Mouse (Mus musculus): ENCODE measurements around the gene Helt. TPM values are rescaled to one million over a fixed set of nuclear protein-coding genes. Genes with fewer than 3 reads are reported as not detected.
"Not testable (repeated sequence)": the region's sequence is repeated elsewhere in the genome, so short reads cannot be mapped to it uniquely, and the experiment has no call there.

Gene Helt
- polyA plus RNA-seq, 1 experiment from 2014 or later = 5.4 TPM

DNA sequence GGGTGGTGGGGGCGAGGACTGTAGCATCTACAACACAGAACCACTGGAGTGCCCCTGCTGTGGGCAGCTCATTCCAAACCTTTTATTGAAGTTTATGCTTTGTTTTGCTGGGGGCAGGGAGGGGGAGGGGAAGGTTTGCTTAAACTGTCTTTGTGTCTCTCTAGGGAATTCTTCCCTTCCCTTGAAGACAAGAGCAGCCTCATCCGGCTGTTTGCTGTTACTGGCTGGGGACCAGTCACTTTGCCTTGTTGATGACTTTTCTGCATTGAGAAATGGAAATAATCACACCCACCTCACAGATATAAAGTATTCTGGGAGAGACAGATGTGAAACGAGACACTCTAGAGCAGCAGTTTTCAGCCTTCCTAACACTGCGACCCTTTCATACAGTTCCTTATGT lies 27.7 kb downstream of the Helt start:
- WGBS = 41% methylated on average over 4 of the region's 4 CpGs
- Histone ChIP-seq H3K27me3 (replicated peaks; ENCODE audit: control insufficient read depth, insufficient read depth, low read length) (no peaks in the 10 kb centered on the region), H3K4me1 (ENCODE audit: control insufficient read depth, insufficient read depth, low read length) (no peaks in the 10 kb centered on the region; the same call in none of the 2 replicates), H3K4me2 (ENCODE audit: low read length) (no peak overlapping the region), H3K27ac (ENCODE audit: low read depth, low read length) (no peak overlapping the region), H3K4me3 (ENCODE audit: low read depth, low read length) (no peak overlapping the region), H3K9ac (ENCODE audit: low read length) (no peak overlapping the region), H3K36me3 (ENCODE audit: control insufficient read depth, insufficient read depth, low read length) (no peaks in the 10 kb centered on the region), H3K9me3 (replicated peaks; ENCODE audit: control insufficient read depth, low read length) (no peaks in the 10 kb centered on the region)
- DNase-seq (ENCODE audit: low spot score) (no peak), ATAC-seq (no peak)

DNA sequence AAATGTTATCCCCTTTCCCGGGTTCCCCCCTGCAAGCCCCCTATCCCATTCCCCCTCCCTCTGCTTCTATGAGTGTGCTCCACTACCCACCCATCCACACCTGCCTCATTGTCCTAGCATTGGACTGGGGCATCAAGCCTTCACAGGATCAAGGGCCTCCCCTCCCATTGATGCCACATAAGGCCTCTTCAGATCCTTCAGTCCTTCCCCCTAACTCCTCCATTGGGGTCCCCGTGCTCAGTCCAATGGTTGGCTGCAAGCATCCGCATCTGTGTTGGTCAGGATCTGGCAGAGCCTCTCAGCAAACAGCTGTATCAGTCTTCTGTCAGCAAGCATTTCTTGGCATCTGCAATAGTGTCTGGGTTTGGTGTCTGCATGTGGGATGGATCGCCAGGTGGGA lies 30.3 kb downstream of the Helt start:
- H3K9ac ChIP-seq (ENCODE audit: low read length); ATAC-seq; H3K9me3 ChIP-seq (replicated peaks; ENCODE audit: control insufficient read depth, low read length); DNase-seq (ENCODE audit: low spot score); H3K27ac ChIP-seq (ENCODE audit: low read depth, low read length); H3K4me1 ChIP-seq (ENCODE audit: control insufficient read depth, insufficient read depth, low read length); H3K4me2 ChIP-seq (ENCODE audit: low read length); H3K36me3 ChIP-seq (ENCODE audit: control insufficient read depth, insufficient read depth, low read length); H3K4me3 ChIP-seq (ENCODE audit: low read depth, low read length); H3K27me3 ChIP-seq (replicated peaks; ENCODE audit: control insufficient read depth, insufficient read depth, low read length): not testable (repeated sequence)
- 90% methylated on average over 4 of the region's 4 CpGs for WGBS

DNA sequence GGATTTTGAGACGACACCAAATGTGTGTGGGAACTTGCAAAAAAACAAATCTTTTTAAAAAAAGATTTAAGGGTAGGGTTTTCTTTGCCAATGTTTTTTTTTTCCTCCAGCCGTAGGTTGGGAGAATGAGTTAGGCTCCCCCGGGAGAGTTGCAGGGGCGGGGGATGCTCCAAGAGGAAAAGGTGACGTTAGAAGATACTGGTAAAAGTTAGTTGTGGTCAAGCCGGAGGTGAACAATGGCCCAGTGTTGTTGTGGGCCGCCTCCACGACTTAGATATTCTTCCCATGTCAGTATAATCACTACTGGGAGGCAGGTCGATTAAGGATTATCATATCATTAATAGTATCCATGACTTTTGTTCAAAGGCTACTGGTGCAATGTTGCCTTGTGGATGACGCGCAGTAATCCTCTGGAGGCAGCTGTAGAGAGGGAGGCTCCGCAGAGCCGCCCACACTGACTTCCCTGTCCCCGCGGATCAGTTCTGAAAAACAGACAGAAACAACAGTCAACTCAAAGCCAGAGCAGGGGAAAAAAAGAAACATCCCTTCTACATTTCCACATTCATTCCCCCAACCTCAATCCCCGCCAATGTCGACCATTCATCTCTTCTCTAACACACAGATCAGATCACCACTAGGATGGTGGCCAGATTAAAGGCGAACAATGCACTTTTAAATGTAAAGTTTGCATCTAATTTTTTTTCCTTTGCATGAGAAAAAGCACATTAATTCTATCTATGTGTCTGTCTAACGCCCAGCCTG lies 36.4 kb downstream of the Helt start:
- no peaks in the 10 kb centered on the region for H3K27me3 ChIP-seq (replicated peaks; ENCODE audit: control insufficient read depth, insufficient read depth, low read length)
- WGBS = 24% methylated on average over 19 of the region's 19 CpGs
- H3K4me1 ChIP-seq (ENCODE audit: control insufficient read depth, insufficient read depth, low read length) = no peaks in the 10 kb centered on the region
- no peak overlapping the region for H3K4me2 ChIP-seq (ENCODE audit: low read length)
- DNase-seq (ENCODE audit: low spot score) = no peak
- no peak overlapping the region for H3K27ac ChIP-seq (ENCODE audit: low read depth, low read length)
- no peaks in the 10 kb centered on the region for H3K9me3 ChIP-seq (replicated peaks; ENCODE audit: control insufficient read depth, low read length)
- H3K9ac ChIP-seq (ENCODE audit: low read length) = no peak overlapping the region
- no peak for ATAC-seq
- no peak overlapping the region for H3K4me3 ChIP-seq (ENCODE audit: low read depth, low read length)
- no peaks in the 10 kb centered on the region for H3K36me3 ChIP-seq (ENCODE audit: control insufficient read depth, insufficient read depth, low read length)

DNA sequence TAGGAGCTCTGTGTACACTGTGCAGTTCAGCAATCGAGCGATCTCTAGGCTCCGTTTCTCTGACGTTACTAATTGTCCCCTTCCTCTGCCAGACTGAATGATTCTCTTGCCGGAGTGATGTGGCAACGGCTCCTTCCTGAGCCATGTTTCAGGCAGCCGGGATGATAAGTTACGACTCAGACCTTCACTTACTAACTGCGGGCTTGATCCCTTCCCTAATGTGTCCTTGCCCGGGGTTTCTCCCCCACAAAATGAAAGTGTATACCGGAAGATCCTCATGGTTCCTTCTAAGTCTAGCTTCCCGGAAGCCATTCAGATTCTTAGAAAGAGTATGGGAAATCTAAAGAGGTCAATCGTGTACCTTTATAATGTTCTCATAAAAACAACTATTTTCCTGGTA lies 42.0 kb downstream of the Helt start:
- Histone ChIP-seq H3K27ac (ENCODE audit: low read depth, low read length) (no peak overlapping the region), H3K27me3 (replicated peaks; ENCODE audit: control insufficient read depth, insufficient read depth, low read length) (no peaks in the 10 kb centered on the region), H3K4me2 (ENCODE audit: low read length) (no peak overlapping the region), H3K9ac (ENCODE audit: low read length) (no peak overlapping the region), H3K4me3 (ENCODE audit: low read depth, low read length) (no peak overlapping the region), H3K9me3 (replicated peaks; ENCODE audit: control insufficient read depth, low read length) (no peaks in the 10 kb centered on the region), H3K36me3 (ENCODE audit: control insufficient read depth, insufficient read depth, low read length) (no peaks in the 10 kb centered on the region), H3K4me1 (ENCODE audit: control insufficient read depth, insufficient read depth, low read length) (0 out of 2 replicates have a peak, but pooled peaks cover 7% of the 10 kb centered on the region)
- no peak for ATAC-seq
- WGBS = 82% methylated on average over 13 of the region's 13 CpGs
- no peak for DNase-seq (ENCODE audit: low spot score)

DNA sequence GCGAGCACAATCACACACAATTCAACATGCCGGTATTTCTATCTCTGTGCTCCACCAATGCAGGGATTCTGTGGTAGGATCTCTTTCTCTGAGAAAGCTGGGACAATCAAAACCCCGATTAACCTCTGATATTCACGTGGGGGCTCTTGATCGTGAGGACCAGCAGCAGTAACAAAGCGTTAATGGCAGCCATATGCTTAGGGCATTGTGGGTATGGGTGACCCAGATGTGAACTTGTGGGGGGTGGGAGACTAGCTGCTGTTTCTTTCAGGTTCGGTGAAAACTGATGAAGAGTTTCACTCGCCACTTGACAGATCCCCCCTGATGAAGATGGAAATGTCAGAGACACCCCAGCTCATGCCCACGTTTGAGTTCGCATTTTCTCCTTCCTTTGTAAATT lies 42.9 kb downstream of the Helt start:
- Histone ChIP-seq H3K4me1 (ENCODE audit: control insufficient read depth, insufficient read depth, low read length) (0 out of 2 replicates have a peak, but pooled peaks cover 7% of the 10 kb centered on the region), H3K4me3 (ENCODE audit: low read depth, low read length) (no peak overlapping the region), H3K9me3 (replicated peaks; ENCODE audit: control insufficient read depth, low read length) (no peaks in the 10 kb centered on the region), H3K4me2 (ENCODE audit: low read length) (peak overlapping the region; percentile 12; the same call in 1 of the 2 replicates), H3K27ac (ENCODE audit: low read depth, low read length) (no peak overlapping the region), H3K36me3 (ENCODE audit: control insufficient read depth, insufficient read depth, low read length) (no peaks in the 10 kb centered on the region), H3K27me3 (replicated peaks; ENCODE audit: control insufficient read depth, insufficient read depth, low read length) (no peaks in the 10 kb centered on the region), H3K9ac (ENCODE audit: low read length) (no peak overlapping the region; the same call in 1 of the 2 replicates)
- ATAC-seq = no peak
- no peak for DNase-seq (ENCODE audit: low spot score)
- WGBS = 44% methylated on average over 10 of the region's 10 CpGs

DNA sequence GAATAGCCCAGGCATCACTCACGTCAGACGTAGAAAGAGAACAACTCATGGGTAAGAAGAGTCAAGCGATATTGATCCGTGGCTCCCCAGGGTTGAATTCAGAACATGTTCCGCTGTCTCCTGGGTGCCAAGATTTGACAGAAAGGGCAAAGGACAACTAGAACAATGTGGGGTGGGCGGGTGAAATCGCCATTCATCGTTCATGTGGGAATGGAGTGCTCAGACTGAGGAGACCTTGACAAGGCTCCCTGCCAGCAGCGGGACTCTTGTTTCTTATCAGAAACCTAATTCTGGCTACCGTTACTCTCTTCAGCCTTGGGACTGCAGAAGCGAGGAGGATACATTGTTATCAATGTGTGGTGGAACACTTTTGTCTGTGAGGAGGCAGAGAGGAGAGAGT lies 48.1 kb downstream of the Helt start:
- no peak for ATAC-seq
- H3K36me3 ChIP-seq (ENCODE audit: control insufficient read depth, insufficient read depth, low read length) = no peaks in the 10 kb centered on the region
- no peak overlapping the region for H3K4me3 ChIP-seq (ENCODE audit: low read depth, low read length)
- H3K9me3 ChIP-seq (replicated peaks; ENCODE audit: control insufficient read depth, low read length) = no peaks in the 10 kb centered on the region
- no peak overlapping the region for H3K27ac ChIP-seq (ENCODE audit: low read depth, low read length)
- H3K27me3 ChIP-seq (replicated peaks; ENCODE audit: control insufficient read depth, insufficient read depth, low read length) = no peaks in the 10 kb centered on the region
- 34% methylated on average over 11 of the region's 11 CpGs for WGBS
- no peak overlapping the region for H3K9ac ChIP-seq (ENCODE audit: low read length)
- 0 out of 2 replicates have a peak, but pooled peaks cover 2% of the 10 kb centered on the region for H3K4me1 ChIP-seq (ENCODE audit: control insufficient read depth, insufficient read depth, low read length)
- no peak for DNase-seq (ENCODE audit: low spot score)
- no peak overlapping the region for H3K4me2 ChIP-seq (ENCODE audit: low read length)

DNA sequence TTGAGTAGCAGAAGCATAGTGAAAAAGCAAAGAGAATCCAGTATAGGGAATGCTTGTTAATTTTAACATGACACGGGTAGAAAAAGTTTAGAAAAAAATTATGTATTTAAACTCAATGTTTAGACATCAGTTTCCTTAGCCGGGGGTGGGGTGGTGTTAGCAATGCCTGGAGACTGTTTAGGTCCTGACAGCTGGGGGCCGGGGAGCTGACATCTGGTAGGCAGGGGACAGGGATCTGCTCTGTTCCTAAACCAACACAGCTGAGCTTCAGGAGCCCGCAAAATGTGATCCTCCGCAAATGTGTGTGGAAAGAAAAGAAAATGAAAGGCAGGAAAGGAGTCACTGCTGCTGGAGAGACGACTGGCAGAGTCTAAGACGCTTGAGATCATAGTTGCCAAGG lies 51.5 kb downstream of the Helt start:
- H3K9ac ChIP-seq (ENCODE audit: low read length) = no peak overlapping the region
- H3K36me3 ChIP-seq (ENCODE audit: control insufficient read depth, insufficient read depth, low read length) = no peaks in the 10 kb centered on the region
- no peak overlapping the region for H3K4me3 ChIP-seq (ENCODE audit: low read depth, low read length)
- no peak overlapping the region for H3K4me2 ChIP-seq (ENCODE audit: low read length)
- no peak overlapping the region for H3K27ac ChIP-seq (ENCODE audit: low read depth, low read length)
- 58% methylated on average over 7 of the region's 7 CpGs for WGBS
- DNase-seq (ENCODE audit: low spot score) = no peak
- no peaks in the 10 kb centered on the region for H3K4me1 ChIP-seq (ENCODE audit: control insufficient read depth, insufficient read depth, low read length)
- no peak for ATAC-seq
- H3K27me3 ChIP-seq (replicated peaks; ENCODE audit: control insufficient read depth, insufficient read depth, low read length) = no peaks in the 10 kb centered on the region
- H3K9me3 ChIP-seq (replicated peaks; ENCODE audit: control insufficient read depth, low read length) = no peaks in the 10 kb centered on the region

Other genes starting within 250 kb of the Helt start
- 20.8 and 23.0 TPM in 2 replicates for gene Cfap97, start 142.9 kb downstream of the Helt start, polyA plus RNA-seq (2014; fragmentation: Nextera tagmentation; extraction: Ambion mirVana)
- gene Snx25, start 142.5 kb downstream of the Helt start, polyA plus RNA-seq (2014; fragmentation: Nextera tagmentation; extraction: Ambion mirVana) = 7.4 and 8.0 TPM in 2 replicates
- 688 and 693 TPM in 2 replicates for gene Slc25a4, start 83.4 kb downstream of the Helt start, polyA plus RNA-seq (2014; fragmentation: Nextera tagmentation; extraction: Ambion mirVana)
- 8.8 and 10.0 TPM in 2 replicates for gene Acsl1, start 176.4 kb upstream of the Helt start, polyA plus RNA-seq (2014; fragmentation: Nextera tagmentation; extraction: Ambion mirVana)